Mouse (Mus musculus) urinary bladder, postnatal 10 days (tissue): ENCODE results near the gene Bhlhe41.

ENCODE experiments used
- DNase-seq: peaks from one replicate; pipeline ENCODE4 v3.0.0; 2022; ENCODE audit warnings: low spot score

The Bhlhe41 gene

DNA sequence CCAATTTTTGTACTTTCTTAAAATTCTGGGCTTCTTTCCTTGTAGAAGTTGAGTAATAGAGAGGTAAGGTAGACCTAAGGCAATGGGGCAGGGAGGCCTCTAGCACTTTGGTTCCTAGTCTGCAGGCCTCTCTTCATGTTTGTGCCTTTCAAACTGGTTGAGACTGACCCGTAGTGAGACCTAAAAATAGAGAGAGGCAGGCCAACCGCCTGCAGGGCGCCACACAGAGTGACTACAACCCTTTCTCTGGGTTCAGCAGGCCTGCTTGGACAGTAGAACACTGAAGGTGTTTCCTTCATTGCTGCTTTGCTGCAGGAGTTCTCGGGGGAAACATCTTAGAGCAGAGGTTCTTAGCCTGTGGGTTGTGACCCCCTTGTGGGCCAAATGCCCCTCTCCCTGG is 5.6 kb upstream of the Bhlhe41 start:
- no peak for DNase-seq

DNA sequence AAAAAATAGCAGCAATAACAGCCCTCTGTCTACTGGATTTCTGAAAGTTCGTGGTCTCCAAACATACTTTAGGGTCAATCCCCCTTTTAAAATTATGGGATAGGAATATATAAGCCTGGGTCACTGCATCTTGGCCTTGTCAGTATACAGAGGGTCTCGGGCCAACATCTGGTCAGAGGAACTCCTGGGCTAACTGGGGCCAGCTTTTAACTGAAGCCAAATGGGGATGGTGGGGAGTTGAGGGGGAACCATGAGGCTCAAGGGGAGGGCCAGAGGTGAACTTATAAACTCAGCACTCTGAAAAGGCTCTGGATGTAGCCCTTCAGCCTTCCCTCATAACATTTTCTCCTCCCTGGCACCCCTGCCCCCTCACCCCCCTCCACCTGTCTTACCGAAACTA is 1.8 kb upstream of the Bhlhe41 start:
- no peak for DNase-seq

GRCm38 (mm10) chr6:145865886-145866851 is 811 bp upstream of the Bhlhe41 start:
- DNase-seq: peak; percentile 77

GRCm38 (mm10) chr6:145864171-145864570 is 1.2 kb downstream of the Bhlhe41 start:
- DNase-seq: no peak

- DNase-seq: no peak
Observed at GRCm38 (mm10) chr6:145863065-145863971, 2.0 kb downstream of the Bhlhe41 start.

GRCm38 (mm10) chr6:145862739-145863064 is 2.7 kb downstream of the Bhlhe41 start:
- no peak for DNase-seq

DNA sequence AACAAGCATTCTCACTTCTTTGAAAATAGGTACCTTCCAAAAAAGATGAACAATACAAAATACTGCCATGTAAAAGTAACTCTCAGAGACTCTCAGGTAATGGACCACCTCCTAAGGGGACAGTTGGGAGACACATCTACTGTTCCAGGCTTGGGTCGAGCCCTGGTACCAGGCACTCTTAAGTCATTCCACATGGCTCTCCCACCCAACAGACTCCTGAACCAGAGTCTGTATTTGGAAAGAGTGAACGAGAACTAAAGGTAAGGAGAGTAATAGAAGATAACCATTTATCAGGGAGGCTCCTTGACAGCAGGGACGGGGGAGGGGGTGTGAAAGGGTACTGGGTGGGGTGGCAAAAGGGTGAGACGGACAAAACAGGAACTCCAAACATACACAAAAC is 3.0 kb downstream of the Bhlhe41 start:
- no peak for DNase-seq

GRCm38 (mm10) chr6:145861462-145862227 is 3.7 kb downstream of the Bhlhe41 start:
- DNase-seq: no peak

DNA sequence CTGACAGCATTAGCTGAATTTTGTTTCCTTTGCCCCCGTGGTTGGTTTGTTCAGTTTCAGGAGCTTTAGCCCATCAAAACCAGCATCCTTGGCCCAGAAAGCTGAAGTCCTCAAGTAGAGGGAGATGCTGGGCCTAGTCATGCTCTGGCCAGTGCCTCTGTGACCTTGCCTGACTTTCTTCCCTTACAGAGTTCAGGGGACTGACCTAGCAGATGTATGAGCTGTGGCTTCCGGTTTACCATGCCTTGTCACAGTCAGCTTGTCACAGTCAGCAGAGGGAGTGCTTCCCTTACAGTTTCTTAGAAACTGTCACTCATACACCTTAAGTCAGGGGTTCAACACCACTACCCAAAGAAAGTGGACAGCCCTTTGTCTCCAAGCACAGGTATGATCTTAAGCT is 5.0 kb downstream of the Bhlhe41 start:
- DNase-seq: no peak

DNA sequence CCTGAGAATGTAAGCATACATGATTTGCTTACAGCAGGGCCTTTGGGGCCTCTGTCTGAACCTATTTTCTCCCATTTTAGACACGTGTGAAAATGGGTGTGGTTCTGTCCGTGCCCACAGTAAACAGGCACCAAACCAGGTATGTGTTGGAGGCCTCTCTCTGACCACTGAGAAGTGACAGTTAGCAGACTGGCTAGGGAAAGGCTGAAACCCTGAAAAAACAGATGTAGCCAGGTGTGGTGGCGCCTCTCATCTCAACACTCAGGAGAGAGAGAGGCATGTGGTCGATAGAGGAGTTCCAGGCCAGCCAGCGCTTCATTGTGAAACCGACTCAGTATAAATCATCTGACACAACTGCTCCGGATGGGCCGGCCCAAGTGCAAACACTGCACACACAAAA is 6.9 kb downstream of the Bhlhe41 start:
- no peak for DNase-seq

- DNase-seq: no peak
Observed at GRCm38 (mm10) chr6:145857428-145857827, 7.9 kb downstream of the Bhlhe41 start.

- DNase-seq: peak; percentile 81
Observed at GRCm38 (mm10) chr6:145855720-145856551, 9.4 kb downstream of the Bhlhe41 start.

GRCm38 (mm10) chr6:145854756-145855155 is 10.6 kb downstream of the Bhlhe41 start:
- no peak for DNase-seq

DNA sequence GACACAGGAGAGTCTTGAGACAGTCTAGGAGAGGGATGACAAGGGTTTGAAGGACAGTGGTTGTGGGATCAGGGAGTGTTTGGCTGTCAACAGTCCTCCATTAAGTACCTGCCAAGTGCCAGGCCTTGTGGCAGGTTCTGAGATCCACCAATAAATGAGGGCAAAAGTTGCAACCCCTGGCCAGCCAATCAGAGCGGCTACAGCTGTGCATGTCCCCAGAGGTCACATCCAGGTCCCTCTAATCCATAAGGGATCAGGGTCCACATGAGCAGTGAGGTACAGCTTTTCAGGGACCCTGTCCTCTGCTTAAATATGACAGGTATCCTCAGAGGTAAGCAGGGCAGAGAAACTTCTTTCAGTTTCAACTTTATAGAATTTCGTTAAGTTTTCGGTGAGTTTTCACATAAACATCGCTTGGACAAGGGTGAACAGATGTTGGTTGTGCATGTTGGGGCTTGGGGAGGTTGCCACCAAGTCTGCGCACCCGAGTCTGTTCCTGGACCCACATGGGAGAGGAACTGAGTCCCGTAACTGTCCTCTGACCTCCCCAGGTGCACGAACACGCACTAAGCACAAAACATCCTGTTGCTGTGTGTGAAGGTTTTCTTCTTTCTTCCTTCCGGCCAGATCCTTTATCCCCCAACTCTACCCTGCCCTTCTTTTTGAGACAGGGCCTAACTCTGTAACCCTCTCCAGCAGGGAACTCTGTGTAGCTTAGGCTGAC is 11.8 kb downstream of the Bhlhe41 start:
- DNase-seq: no peak

DNA sequence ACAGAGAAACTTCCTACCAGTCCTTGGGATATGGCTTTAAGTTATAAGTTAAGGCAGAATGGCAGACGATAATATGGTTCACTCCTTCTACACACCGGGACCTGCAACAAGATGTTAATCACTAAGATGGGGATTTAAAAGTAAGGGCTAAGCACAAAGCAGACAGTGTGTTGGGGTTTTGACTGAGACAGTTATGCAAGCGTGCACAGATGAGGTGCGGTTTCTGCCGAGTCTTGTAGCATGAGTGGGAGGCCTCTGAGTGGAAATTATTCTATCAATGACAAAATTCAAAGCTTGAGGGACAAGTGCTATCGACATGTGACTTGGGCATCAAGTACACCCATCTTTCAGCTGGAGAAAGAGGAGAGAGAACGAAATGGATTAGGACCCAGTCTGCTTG is 12.7 kb downstream of the Bhlhe41 start:
- no peak for DNase-seq

DNA sequence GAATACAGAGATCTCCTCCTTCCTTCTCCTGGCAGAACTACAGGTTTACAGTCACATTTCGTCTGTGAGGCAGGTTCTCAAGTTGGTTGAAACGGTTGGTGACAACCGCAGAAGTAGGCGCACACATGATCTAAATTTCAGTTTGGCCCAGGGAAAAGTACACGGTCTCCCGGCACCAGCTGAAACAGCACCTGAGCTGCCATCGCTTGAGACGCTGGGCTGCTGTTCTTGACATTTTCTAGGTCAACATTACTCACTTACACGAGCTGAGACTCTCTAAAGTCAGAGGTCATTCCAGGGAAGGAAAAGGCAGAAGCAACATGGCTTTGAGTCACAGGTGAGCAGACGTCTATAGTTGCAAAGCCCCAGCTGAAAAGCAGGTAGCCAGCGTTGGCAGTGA is 13.4 kb downstream of the Bhlhe41 start:
- no peak for DNase-seq

DNA sequence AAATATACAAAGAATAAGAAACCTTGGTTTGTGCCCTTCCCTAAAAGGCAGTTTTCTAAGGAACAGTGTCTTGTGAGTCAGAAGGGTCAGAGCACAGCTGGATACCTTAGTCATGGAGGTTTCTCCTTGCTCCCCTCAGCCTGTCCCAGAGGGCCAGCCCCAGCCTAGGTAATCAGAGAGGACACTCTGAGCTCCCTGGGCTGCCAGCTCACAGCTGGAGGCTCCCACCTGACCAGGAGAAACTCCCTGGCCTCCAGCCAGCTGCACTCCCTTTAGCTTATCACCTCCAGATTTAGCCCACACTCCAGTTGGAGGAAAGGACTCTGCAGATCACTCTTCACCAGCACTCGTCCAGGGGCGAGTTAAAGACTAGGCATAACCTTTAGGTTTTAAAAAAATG is 14.6 kb downstream of the Bhlhe41 start:
- DNase-seq: no peak

DNA sequence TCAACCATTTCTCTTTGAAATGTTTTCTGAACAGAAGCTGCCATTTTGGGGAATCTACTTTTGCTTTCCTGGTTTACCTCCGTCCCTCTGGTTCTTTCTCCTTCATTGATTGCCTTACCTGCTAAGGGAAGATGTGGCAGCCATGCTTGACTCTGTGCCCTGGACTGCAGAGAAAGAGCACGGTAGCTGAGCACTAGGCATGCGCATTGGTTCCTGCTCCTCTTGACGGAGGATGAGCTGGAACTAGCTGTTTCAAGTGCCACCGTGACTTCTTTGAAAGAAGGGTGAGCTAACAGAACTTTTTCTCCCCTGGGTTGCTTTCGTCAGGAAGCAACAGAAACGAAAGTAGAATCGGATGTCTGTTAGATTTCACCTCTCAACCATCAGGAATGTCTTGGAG is 17.7 kb downstream of the Bhlhe41 start:
- no peak for DNase-seq

GRCm38 (mm10) chr6:145846948-145847347 is 18.4 kb downstream of the Bhlhe41 start:
- DNase-seq: no peak

GRCm38 (mm10) chr6:145846076-145846475 is 19.3 kb downstream of the Bhlhe41 start:
- DNase-seq: no peak

- DNase-seq: no peak
Observed at GRCm38 (mm10) chr6:145845611-145846010, 19.7 kb downstream of the Bhlhe41 start.
